Mouse (Mus musculus) kidney, postnatal 14 days (tissue): ENCODE data around the gene U2surp.

ENCODE experiments used
- DNase-seq: peaks from one replicate; pipeline ENCODE4 v3.0.0; 2022; ENCODE audit warnings: mixed read lengths

U2surp gene

DNA sequence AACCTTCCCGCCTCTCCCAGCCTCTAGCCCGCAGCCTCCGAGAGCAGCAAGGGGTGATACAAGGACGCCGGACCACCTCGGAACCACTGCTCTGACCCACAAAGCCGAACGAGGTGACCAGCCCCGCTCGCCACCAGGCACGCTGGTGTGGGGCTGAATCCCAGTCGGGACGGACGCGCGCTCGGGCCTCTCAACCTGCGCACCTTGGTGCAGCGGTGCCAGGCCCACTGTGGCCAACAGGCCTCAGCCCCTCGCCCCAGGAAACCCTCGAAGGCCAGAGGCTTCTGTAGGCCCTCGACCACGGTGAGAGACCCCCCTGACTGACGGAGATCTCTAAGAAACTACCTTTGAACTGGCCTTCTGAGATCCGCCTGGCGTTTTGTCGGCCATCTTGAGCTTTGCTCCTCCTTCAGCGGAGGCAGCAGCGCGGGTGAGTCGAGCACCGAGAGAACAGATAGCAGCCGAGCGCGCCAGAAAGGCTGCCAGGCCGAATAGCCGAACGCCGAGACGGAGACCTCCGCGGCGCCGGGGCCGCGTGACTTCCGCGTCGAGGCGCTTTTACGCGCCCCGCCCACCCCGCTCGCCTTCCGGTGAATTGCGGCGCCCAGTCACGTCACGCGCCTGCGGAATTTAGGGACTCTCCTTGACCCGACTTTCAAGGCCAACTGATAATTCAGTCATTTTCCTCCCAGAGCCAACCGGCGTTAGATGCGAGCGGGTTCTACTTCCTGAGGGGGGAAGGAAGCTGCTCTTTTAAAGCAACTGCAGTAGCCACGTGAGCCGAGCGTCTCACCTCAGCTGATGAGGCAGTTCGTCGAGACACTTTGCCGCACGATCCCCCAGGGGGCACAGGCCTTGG lies at the start of gene U2surp:
Gene U2surp, minus strand, starts transcription at position 525 of the 859 bp plus-strand sequence.
- DNase-seq = peak; percentile 99

DNA sequence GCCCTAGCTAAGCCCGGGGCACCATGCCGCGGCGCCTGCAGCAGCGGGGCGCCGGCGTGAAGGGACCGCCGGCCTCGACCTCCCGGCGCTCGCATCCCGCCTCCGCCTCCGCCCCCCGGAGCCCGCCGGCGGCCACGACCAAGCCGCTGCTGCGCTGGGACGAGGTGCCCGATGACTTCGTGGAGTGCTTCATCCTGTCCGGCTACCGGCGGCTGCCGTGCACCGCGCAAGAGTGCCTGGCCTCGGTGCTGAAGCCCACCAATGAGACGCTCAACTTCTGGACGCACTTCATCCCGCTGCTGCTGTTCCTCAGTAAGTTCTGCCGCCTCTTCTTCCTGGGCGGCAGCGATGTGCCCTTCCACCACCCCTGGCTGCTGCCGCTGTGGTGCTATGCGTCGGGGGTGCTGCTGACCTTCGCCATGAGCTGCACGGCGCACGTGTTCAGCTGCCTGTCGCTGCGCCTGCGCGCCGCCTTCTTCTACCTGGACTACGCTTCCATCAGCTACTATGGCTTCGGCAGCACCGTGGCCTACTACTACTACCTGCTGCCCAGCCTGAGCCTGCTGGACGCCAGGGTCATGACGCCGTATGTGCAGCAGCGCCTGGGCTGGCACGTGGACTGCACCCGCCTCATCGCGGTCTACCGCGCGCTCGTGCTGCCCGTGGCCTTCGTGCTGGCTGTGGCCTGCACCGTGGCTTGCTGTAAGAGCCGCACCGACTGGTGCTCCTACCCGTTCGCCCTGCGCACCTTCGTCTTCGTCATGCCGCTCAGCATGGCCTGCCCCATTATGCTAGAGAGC lies 48.3 kb upstream of the U2surp start:
- DNase-seq = peak; percentile 71

DNA sequence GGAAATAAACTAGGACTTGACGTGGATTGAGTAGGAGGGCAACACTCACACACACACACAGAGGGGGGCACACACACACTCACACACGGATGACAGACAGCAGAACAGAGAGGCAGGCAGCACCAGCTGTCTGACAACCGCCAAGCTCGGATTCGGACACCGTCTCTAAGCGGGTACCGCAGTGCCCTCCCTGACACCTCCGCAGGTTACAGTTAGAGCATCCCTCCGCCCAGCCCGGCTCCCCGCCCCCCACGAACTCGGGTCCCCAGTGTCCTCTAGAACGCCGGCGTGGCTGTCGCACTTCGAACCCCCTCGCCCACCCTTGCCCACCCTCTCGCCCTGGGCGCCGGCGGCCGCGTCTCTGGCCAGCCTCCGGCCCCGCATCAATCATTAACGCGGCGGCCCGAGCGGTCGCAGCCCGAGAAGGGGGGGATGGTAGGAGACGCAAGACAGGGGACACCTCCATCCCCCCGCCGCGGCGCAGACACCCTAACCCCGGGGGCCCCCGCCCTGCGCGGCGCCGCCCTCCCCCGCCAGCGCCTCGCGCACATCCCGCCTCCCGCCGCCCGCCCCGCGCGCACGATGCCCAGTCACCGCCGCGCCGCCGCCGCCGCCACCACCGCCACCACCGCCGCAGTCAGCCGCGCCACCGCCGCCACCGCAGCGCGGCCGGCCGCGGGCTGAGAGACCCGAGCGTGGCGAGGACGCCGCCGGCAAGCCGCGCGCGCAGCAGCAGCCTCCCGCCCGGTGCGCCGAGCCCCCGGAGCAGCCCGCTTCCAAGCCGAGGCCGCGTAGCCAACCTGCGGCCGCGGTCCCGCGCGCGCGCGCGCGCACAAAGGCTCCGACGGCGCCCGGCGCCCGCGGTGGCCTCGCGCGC lies 47.5 kb upstream of the U2surp start, which contains the start of gene Paqr9:
Gene Paqr9, plus strand, starts transcription at position 599 of the 877 bp plus-strand sequence.
- DNase-seq = peak; percentile 79

DNA sequence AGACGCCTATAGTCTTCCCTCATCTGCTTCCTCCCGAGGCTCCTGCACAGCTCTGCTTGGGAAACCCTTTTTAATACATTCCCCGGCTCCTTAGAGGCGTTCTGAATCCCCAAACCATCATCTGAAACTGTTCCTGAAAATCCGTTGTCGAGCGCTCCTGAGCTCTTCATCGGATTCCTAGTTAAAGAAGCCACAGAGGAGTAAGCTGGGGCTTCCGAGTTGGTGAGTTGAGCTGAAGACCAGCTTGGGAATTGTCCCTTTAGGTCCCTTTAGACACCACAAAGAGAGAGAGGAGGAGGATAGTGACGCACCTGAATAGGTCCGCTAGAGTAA lies 46.9 kb upstream of the U2surp start:
- no peak for DNase-seq

DNA sequence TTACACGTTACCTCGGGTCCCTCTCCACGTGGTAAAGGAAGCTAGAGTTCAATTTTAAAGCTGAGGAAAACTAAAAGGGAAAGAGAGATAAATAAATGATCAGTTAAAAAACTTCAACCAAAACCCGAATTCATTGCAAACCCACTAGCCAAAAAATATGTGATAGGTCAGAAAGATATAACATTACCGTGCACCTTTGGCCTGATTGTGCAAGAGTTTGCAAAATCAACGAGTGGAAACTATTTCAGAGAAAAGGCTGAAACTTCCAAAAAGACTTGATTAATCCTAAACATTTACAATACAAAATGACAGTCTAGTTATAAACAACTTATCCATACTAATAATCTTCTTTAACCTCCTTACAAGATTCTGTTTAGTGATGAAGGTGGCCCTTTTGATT lies 45.9 kb upstream of the U2surp start:
- no peak for DNase-seq

DNA sequence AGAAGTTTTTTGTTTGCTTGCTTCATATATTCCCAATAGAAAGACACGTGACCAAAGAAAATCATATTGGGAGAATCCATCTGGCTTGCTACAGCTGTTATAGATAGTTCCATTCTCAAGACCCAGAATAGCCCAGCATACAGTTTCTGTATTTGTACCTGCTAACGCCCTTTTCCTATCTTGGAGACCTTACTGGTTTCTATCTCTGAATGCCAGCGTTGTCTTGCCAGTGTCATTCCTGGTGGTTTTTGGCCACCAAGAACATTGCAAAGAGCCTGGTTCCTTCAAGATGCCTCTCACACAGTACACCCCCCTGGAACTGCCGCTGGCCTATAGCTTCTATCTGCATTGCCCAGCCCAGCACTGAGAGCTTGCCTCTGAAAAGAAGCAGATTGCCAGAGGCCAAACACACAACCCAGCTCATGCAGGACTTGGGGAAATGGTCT lies 44.3 kb upstream of the U2surp start:
- no peak for DNase-seq

DNA sequence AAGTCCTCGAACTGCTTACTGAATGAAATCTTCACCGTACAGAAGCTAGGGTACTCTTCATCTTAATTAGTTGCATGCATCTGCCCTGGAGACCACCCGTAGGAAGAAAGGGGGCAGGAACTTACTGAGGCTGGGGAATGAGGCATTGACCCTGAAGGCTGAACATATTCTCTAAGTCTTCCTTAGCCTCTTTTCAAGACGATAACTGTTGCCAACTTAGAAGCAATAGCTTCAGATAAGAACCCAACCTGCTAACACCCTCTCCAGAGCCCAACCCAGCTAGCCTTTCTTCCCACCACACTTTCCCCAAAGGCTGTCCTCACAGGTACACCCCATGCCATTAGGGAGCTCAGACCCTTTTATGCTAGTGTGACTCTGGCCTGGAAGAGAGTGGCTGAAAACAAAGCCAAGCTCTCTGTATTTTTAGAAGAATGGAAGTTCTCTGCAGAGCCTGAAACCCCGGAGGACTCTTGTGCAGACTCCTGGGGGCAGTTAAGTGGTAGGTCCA lies 43.5 kb upstream of the U2surp start:
- DNase-seq = no peak

DNA sequence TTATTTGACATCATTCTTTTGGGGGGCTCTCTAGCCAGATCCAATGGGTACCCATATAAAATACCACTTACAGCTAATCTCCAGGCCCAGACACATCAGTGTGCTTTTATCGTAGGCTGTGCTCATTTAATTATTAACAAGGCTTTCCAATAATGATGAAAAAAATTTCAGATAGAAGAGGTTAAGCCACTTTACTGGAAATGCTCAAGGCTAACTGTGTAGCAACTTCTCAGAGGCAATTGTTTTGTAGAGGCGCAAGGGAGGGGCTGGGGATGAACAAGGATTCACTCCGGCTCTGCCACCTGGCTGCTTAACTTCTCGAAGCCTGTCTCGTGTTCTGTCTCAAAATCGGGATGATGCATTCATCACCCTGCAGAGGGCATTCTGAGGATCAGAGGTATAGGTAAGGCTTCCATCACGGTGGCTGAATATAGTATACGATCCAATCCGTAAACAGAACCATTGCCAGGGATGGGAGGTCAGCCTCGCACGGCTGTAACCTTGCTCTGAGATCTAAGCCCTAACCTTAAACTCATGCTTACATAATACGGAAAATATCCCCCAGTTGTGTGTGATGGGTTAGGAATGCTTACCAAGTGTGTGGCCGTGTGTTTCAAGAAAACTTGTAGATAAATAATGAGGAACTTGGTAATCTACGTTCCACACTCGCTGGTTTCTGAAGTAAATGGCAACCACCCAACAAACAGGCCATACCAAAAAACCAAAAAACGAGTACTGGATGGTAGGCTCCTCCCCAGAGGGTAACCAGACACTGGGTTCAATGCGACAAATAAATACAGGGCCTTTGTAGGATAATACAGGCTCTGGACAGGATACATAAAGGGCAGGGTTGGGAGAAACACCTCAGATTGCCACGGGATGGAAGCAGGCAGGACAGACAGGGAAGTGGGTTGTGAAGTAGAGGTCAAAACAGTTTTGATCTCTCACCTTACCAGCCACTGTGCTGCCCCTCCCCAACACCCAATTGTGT lies 42.7 kb upstream of the U2surp start:
- no peak for DNase-seq

DNA sequence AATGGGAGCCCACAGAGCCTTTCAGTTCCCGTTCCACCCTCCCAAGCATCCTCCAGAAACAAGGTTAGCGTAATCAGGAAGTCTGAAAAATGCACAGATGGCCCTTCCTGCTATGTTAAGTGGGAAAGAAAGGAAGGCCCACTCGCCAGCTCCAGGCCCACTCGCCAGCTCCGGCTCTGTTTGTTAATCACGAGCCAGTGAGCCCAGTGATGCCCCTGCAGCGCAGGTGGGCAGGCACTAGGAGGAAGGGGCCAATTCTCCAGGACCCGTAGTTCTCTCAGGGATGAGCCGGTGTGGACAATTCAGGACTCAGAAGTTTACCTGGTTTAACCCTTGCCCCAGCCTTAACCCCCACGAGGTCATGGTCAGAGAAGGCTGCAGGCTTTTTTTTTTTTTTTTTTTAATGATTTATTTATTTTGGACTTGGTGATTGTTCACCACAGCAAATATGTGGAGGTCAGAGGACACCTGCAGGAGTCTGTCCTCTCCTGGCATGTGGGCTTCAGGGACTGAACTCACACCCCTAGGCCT lies 40.4 kb upstream of the U2surp start:
- peak; percentile 59 for DNase-seq

DNA sequence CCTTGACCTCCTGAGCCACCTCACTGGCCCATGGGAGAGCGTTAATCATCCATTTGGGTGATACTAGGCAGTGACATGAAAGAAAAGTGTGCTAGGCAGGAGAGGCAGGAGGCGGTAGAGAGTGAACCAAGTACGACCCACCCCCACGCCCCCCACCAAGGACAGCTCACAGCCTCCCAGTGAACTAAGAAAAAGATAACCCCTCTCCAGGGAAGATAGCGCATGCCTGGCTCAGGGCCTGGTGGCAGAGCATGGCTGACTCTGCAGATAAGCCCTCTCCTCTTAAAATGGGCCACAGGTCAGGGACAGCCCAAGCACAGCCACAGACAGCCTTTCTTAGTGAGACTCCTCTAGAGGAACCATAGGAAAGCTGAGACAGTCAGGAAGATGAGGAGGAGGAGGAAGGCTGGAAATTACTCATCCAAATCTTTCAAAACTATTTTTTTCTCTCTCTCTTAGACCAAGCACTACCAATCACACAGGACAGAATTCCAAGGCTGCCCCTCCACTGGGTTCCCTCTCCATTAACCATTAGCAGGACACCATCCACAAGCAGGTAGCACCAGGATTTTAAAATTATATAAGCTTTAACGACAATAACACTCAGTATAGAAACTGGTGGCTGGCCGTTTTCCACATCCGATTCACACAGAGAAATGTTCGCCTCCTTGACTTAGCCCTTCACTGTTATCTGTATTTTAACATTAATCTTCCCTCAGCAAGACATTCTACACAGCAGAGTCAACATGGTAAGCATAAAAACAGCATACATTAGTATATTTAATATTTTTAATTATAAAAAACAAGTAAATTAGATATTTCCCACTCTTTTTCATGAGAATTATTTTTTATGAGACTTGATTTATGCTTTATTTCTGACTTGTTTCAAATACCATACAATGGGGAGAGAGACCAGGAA lies 39.3 kb upstream of the U2surp start:
- no peak for DNase-seq

DNA sequence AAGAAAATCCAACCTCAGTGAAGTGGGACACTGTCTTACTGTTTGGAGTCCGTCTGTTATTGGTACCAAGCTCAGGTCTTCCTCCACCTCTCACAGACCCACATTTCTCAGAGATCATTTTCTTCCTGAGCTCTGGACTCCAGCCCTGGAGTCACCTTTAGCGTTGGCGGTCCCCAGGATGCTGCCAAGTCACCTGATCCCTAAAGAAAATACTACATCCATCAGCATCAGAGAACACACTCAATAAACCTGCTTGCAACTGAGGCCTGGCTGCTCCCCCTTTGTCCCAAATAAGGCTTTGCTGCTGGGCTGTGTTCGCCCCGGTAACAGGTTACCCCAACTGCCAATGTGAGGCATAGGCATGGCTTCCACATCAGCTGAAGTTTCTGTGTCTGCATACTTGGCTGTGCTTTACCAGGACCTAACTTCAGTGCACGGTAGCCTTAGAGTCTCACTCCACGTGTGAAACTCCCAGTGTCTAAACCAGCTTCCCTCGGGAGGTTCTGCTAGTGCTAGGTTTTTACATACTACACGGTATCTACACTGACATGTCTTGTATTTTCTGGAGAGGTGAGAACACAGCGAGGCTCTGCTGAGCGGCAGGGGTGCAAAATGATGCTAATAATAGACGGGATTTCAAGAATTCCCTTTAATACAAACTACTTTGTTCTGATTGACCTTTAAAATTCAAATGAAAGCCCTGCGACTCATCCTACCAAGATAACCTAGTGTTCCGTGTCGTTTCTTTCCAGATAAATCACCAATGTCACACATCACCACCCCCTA lies 38.0 kb upstream of the U2surp start:
- DNase-seq = peak; percentile 46

DNA sequence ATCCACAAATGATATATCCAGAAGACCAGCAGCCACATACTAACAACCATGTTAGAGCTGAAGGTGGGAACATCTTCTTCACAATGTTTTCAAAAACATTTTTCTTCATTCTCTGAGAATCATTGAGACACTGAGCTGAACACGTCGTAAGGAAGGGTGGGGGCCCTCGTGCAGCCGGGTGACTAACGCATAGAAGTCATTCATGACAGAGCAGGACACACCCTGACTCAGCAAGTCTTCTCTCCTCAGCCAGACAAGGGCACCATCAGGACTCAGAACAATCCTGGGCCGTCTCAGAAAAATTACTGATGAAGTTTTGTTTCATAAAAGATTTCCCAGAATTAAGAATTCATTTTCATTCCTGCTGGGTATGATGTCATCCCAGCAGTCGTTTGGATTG lies 34.9 kb upstream of the U2surp start:
- no peak for DNase-seq

DNA sequence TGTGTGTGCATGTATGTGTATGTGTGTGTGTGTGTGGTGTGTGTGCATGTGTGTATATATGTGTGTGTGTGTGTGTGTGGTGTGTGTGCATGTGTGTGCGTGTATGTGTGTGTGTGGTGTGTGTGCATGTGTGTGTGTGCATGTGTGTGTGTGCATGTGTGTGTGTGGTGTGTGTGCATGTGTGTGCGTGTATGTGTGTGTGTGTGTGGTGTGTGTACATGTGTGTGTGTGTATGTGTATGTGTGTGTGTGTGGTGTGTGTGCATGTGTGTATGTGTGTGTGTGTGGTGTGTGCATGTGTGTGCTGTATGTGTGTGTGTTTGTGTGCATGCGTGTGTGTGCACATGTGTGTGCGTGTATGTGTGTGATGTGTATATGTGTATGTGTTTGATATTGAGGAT lies 32.8 kb upstream of the U2surp start:
- DNase-seq = no peak

DNA sequence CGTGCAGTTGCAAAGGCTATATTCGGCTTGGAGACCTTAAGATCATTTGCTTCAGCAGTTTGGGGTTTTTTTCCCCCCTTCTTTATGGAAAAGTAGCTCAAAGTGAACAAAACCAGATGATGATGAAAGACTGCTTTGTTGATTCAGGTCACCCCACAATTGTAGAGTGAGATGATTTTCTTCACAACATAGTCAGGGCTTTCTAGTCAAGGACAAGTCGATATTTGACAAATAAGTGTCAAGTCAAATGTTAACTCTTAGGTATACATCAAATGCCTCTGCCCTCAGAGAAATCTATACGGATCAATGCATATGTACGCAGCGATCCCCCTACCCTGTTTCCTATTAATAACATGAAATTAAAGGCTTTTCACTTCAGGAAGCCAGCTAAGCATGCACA lies 30.7 kb upstream of the U2surp start:
- no peak for DNase-seq

DNA sequence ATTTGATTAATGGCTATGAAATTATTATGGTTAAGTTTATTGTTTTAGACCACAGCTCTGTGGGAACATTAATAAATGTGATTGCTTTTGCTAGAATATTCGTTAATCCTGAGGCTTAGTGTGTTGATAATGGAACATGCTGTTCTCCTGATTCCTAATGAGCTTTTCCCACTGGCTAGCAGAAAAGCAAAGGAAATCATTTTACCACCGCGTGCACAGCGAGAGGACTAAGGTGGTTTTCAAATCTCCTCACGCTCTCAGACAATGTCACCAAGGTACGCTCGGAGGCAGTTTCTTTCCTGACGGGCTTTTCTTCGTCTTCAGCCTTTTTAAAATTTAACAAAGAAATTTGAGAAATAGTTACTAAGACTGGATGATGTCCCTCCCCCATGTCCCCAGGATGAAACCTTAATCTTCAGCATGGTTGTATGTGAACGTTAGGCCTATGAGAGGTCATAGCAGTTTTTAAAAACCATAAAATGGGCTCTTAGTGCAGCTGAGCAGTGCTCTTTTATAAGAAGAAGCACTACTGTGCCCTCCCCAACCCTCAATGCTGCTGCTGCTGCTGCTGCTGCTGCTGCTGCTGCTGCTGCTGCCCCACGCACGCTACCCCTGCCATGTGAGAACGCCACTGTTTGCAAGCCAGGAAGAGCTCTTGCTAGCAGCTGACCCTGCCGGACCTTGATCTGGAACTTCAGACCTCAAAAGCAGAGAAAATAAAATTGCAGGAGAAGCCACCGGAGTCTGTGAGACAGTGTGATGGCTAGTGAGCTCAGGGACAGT lies 30.0 kb upstream of the U2surp start:
- peak; percentile 49 for DNase-seq

DNA sequence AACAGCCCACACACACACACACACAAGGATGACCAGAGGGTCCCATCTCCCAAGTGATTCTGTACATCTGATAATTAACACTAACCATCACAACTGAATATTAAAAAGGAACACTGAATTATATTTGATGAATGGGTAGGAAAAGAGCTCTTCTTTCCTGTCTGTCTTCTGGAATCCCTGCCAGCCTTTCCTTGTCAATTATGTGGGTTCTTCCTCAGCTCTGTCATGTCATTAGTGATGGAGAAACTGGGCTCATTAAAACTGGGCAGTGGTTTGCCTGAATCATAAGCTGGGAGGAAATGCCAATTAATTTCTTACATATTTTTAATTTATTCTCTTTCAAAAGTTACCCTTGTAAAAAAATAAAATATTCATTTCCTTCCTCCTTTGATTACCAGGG lies 29.4 kb upstream of the U2surp start:
- no peak for DNase-seq

DNA sequence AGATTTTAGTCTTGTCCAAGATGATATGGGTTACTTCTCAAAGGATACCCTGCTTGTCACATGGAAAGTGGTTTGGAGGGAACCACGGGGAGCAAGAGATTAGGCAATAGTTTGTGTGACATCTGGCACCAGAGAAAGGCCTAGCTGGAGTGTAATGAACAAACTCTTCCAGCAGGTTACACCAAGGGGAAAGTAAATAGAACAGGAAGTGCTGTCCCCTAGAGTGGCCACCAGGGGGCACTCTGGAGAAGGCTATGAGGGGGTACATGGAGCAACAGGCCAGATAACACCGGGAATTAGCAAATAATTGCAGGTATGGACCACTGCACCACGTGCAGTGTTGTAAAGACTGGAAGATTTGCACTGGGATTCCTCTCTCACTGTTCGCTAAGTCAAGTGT lies 28.7 kb upstream of the U2surp start:
- peak; percentile 34 for DNase-seq

DNA sequence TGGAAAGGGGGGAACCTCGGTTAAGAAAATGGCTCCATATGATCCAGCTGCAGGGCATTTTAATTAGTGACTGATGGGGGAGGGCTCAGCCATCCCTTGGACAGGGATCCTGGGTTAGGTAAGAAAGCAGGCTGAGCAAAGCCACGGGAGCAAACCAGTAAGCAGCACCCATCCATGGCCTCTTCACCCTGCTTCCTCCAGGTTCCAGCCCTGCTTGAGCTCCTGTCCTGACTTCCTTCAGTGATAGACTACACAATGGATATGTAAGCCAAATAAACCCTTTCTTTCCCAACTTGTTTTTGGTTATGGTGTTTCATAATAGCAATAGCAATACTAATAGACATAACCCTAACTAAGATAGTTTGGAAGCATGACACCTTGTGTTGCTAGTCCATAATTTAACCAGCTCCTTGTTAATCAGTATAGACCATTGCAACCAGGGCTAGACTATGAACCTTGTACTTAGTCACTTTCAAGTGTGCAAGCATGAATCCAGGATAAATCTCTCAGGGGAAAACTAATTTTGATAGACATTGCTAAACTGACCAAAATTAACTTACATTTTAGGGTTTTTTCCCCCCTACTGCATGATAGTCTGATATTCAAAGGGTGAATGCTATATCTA lies 27.5 kb upstream of the U2surp start:
- DNase-seq = no peak
